Comparison of ENCODE assay signal across 13 mouse cellular contexts in genomic region chr10:94622281-94622680, GRCm38 (mm10).
DNase-seq lines count a peak whose midpoint lies in the region; ATAC-seq and TF ChIP-seq lines count a peak whose summit lies in the region.
"Had no signal": no experiment of that assay in that cellular context is flagged by ENCODE, and none has a peak within 500 bp of the region (broad histone marks: within the 10 kb centered on the region; RNA-seq: fewer than 3 reads in every experiment).

No protein-coding gene starts in this region.

- H3K9ac ChIP-seq in liver, postnatal 0 days (replicated peaks): no peak overlapping the region
- no peak overlapping the region for H3K9ac ChIP-seq in liver, embryonic 11.5 days (ENCODE audit: low read depth, low read length)
- peak overlapping the region; percentile 26 for H3K9ac ChIP-seq in forebrain, postnatal 0 days
- peak overlapping the region; percentile 43; the same call in 1 of the 2 replicates for H3K9ac ChIP-seq in neural tube, embryonic 13.5 days
- H3K9ac ChIP-seq: embryonic facial prominence, embryonic 15.5 days; kidney, embryonic 15.5 days; limb, embryonic 15.5 days; lung, embryonic 14.5 days had no signal

- no peak overlapping the region for H3K4me3 ChIP-seq in liver, postnatal 0 days (ENCODE audit: low read depth, low read length)
- H3K4me3 ChIP-seq in liver, embryonic 11.5 days (ENCODE audit: low read depth, low read length): no peak overlapping the region
- H3K4me3 ChIP-seq in forebrain, postnatal 0 days (ENCODE audit: low read depth, low read length): no peak overlapping the region
- H3K4me3 ChIP-seq in midbrain, embryonic 10.5 days: peak overlapping the region; percentile 45
- H3K4me3 ChIP-seq in neural tube, embryonic 13.5 days: no peak overlapping the region
- H3K4me3 ChIP-seq: embryonic facial prominence, embryonic 15.5 days; kidney, embryonic 15.5 days; limb, embryonic 15.5 days had no signal

- H3K9me3 ChIP-seq in liver, postnatal 0 days (ENCODE audit: low read length): no peaks in the 10 kb centered on the region
- H3K9me3 ChIP-seq in liver, embryonic 11.5 days (ENCODE audit: control insufficient read depth, low read length): no peaks in the 10 kb centered on the region
- H3K9me3 ChIP-seq in forebrain, postnatal 0 days (ENCODE audit: low read length): no peaks in the 10 kb centered on the region
- no peaks in the 10 kb centered on the region for H3K9me3 ChIP-seq in midbrain, embryonic 10.5 days (replicated peaks)
- H3K9me3 ChIP-seq in neural tube, embryonic 13.5 days: no peaks in the 10 kb centered on the region
- H3K9me3 ChIP-seq: embryonic facial prominence, embryonic 15.5 days; kidney, embryonic 15.5 days; limb, embryonic 15.5 days had no signal

- DNase-seq in liver, postnatal 0 days: peak; percentile 2
- DNase-seq in liver, embryonic 11.5 days (ENCODE audit: low spot score): no peak
- no peak for DNase-seq in forebrain, postnatal 0 days
- no peak for DNase-seq in midbrain, embryonic 10.5 days (ENCODE audit: low spot score)
- no peak for DNase-seq in frontal cortex, postnatal 14 days (ENCODE audit: low spot score in 2 of 2)
- no peak for DNase-seq in layer of hippocampus, postnatal 14 days (ENCODE audit: low spot score in 2 of 2)
- no peak for DNase-seq in right cerebral cortex, adult 2 months (ENCODE audit: low spot score in 2 of 2)
- DNase-seq: gastrocnemius, postnatal 25 days had no signal

- H3K27ac ChIP-seq in liver, postnatal 0 days (ENCODE audit: low read depth): no peak overlapping the region
- H3K27ac ChIP-seq in liver, embryonic 11.5 days (ENCODE audit: low read depth, low read length): no peak overlapping the region
- H3K27ac ChIP-seq in forebrain, postnatal 0 days (ENCODE audit: low read depth, low read length): 0 out of 2 replicates have a peak overlapping the region, but pooled peaks have one; percentile 59
- H3K27ac ChIP-seq in midbrain, embryonic 10.5 days (replicated peaks): peak overlapping the region; percentile 86
- H3K27ac ChIP-seq in neural tube, embryonic 13.5 days (replicated peaks): peak overlapping the region; percentile 90
- H3K27ac ChIP-seq: embryonic facial prominence, embryonic 15.5 days; kidney, embryonic 15.5 days; limb, embryonic 15.5 days had no signal

- H3K4me2 ChIP-seq in liver, postnatal 0 days (ENCODE audit: low read depth, low read length): no peak overlapping the region
- H3K4me2 ChIP-seq in liver, embryonic 11.5 days: no peak overlapping the region
- peak overlapping the region; percentile 36 for H3K4me2 ChIP-seq in forebrain, postnatal 0 days (ENCODE audit: low read depth)
- peak overlapping the region; percentile 49 for H3K4me2 ChIP-seq in neural tube, embryonic 13.5 days
- H3K4me2 ChIP-seq: embryonic facial prominence, embryonic 15.5 days; kidney, embryonic 15.5 days; lung, embryonic 14.5 days had no signal

- TF ChIP-seq CTCF in liver, postnatal 0 days (IDR thresholded peaks at IDR 0.05; ENCODE audit: low read depth): no peak
- no peak for TF ChIP-seq CTCF in forebrain, postnatal 0 days (IDR thresholded peaks at IDR 0.05; ENCODE audit: low read depth)

- 55% methylated on average over 5 of the region's 5 CpGs for WGBS in liver, postnatal 0 days (ENCODE audit: insufficient replicate concordance)
- 49% methylated on average over 5 of the region's 5 CpGs for WGBS in liver, embryonic 11.5 days
- 20% methylated on average over 5 of the region's 5 CpGs for WGBS in forebrain, postnatal 0 days
- 30% methylated on average over 5 of the region's 5 CpGs for WGBS in midbrain, embryonic 10.5 days
- 11% methylated on average over 5 of the region's 5 CpGs for WGBS in neural tube, embryonic 13.5 days

- ATAC-seq in liver, postnatal 0 days: no peak
- ATAC-seq in liver, embryonic 11.5 days (replicated peaks; ENCODE audit: low FRiP score): no peak
- ATAC-seq in forebrain, postnatal 0 days: 0 out of 2 replicates have a peak, but pooled peaks have one; percentile 1
- peak; percentile 4; the same call in 1 of the 2 replicates for ATAC-seq in neural tube, embryonic 13.5 days (ENCODE audit: low read depth)

- H3K27me3 ChIP-seq in liver, postnatal 0 days (ENCODE audit: insufficient read depth, low read length): peaks cover 10% of the 10 kb centered on the region
- H3K27me3 ChIP-seq in liver, embryonic 11.5 days (replicated peaks; ENCODE audit: control insufficient read depth, insufficient read depth, low read length): peaks cover 11% of the 10 kb centered on the region
- H3K27me3 ChIP-seq in forebrain, postnatal 0 days (ENCODE audit: insufficient read depth, low read length): no peaks in the 10 kb centered on the region
- peaks cover 44% of the 10 kb centered on the region for H3K27me3 ChIP-seq in midbrain, embryonic 10.5 days (ENCODE audit: low read depth, poor library complexity, severe bottlenecking)
- peaks cover 12% of the 10 kb centered on the region for H3K27me3 ChIP-seq in neural tube, embryonic 13.5 days

- no peaks in the 10 kb centered on the region for H3K36me3 ChIP-seq in liver, postnatal 0 days (replicated peaks; ENCODE audit: insufficient read depth, low read length)
- no peaks in the 10 kb centered on the region for H3K36me3 ChIP-seq in liver, embryonic 11.5 days (ENCODE audit: control insufficient read depth, insufficient read depth, low read length)
- no peaks in the 10 kb centered on the region for H3K36me3 ChIP-seq in forebrain, postnatal 0 days (ENCODE audit: insufficient read depth)
- no peaks in the 10 kb centered on the region for H3K36me3 ChIP-seq in midbrain, embryonic 10.5 days
- H3K36me3 ChIP-seq in neural tube, embryonic 13.5 days: no peaks in the 10 kb centered on the region
- H3K36me3 ChIP-seq: embryonic facial prominence, embryonic 15.5 days; kidney, embryonic 15.5 days; limb, embryonic 15.5 days had no signal

- no peaks in the 10 kb centered on the region for H3K4me1 ChIP-seq in liver, postnatal 0 days (ENCODE audit: insufficient read depth)
- no peaks in the 10 kb centered on the region for H3K4me1 ChIP-seq in liver, embryonic 11.5 days (replicated peaks; ENCODE audit: control insufficient read depth, insufficient read depth, low read length)
- peaks cover 16% of the 10 kb centered on the region for H3K4me1 ChIP-seq in forebrain, postnatal 0 days (ENCODE audit: insufficient read depth)
- peaks cover 44% of the 10 kb centered on the region for H3K4me1 ChIP-seq in midbrain, embryonic 10.5 days
- H3K4me1 ChIP-seq in neural tube, embryonic 13.5 days (replicated peaks): peaks cover 39% of the 10 kb centered on the region

- no peak for TF ChIP-seq EP300 in liver, postnatal 0 days (IDR thresholded peaks at IDR 0.05; ENCODE audit: low read depth)

Comparison
In these comparisons a context has a peak if more than half of its experiments do, and no peak if none do; other contexts are left out.
1. ATAC-seq: peak in forebrain, postnatal 0 days (single experiment) and neural tube, embryonic 13.5 days (single experiment); none in liver, postnatal 0 days (single experiment) and liver, embryonic 11.5 days (single experiment).
2. H3K27ac ChIP-seq: peak in forebrain, postnatal 0 days (single experiment), midbrain, embryonic 10.5 days (single experiment) and neural tube, embryonic 13.5 days (single experiment); none in liver, postnatal 0 days (single experiment) and liver, embryonic 11.5 days (single experiment).
3. H3K4me2 ChIP-seq: peak in forebrain, postnatal 0 days (single experiment) and neural tube, embryonic 13.5 days (single experiment); none in liver, postnatal 0 days (single experiment) and liver, embryonic 11.5 days (single experiment).
4. H3K9ac ChIP-seq: peak in forebrain, postnatal 0 days (single experiment) and neural tube, embryonic 13.5 days (single experiment); none in liver, postnatal 0 days (single experiment) and liver, embryonic 11.5 days (single experiment).